Mouse (Mus musculus) ovary, postnatal 10 days (tissue): ENCODE results near the gene Lrrk2.

Experiments
- DNase-seq: peaks from one replicate; pipeline ENCODE4 v3.0.0; 2022; ENCODE audit warnings: low spot score

Lrrk2 gene

DNA sequence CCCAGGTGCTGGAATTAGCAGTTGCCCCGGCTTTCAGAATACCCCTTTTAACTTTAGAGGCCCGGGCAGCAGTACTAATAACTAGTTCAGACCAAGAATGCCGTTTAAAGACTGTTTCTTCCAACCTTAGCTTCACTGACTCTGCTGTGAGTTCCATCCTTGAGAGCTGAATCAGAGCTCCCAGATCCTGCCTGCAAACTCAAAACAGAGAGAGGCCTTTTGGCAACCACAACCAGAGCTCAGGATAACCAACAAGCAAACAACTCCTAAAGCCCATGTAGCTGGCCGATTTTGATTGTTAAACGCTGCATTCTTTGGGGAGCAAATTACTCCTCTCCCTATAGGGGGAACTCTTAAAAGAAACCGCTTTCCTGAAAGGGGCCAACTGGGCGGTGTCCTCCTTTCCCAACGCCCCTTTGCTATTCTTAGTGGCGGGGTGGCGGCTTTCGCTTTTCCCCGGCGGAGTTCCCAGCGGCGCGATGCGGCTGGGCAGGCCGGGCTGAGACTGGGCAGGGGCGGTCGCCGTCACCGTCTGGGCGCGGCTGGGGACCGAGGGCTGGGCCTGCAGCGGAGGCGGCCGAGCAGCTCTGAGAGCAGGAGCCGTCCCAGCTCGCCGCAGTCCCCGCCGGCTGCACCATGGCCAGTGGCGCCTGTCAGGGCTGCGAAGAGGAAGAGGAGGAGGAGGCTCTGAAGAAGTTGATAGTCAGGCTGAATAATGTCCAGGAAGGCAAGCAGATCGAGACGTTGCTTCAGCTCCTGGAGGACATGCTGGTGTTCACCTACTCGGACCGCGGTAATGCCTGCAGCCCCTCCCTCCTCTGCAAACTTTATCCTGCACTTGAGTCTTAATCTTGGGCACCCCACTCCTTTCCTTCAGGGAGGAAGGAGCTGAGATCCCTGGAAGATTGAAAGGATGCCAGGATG is at the start of gene Lrrk2:
Lrrk2 (plus strand) TSS at position 531 of the 924 bp plus-strand sequence.
- peak; percentile 74 for DNase-seq

DNA sequence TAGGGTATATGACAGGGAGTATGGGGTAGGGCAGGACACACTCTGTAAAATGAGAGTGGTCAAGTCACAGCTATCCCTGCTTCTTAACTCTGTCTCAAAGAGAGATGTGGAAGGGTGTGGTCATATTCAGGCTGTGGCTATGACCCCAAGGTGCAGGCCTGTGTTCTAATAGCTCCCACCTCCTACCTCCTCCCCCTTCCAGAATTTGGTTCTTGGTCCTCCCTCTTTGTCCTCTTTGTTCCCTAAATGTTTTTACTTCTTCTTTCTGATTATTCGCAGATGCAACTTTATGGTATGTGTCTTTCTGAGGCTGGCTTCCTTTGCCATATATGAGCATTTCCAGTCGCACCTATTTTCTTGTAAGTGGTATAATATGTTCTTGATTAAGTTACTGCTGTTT is 48.5 kb upstream of the Lrrk2 start:
- DNase-seq: no peak

GRCm38 (mm10) chr15:91629137-91629536 is 43.8 kb upstream of the Lrrk2 start:
- DNase-seq: no peak

- DNase-seq: no peak
Measured at GRCm38 (mm10) chr15:91632473-91632872, 40.5 kb upstream of the Lrrk2 start.

GRCm38 (mm10) chr15:91633051-91633450 is 39.9 kb upstream of the Lrrk2 start:
- DNase-seq: no peak

GRCm38 (mm10) chr15:91633806-91634205 is 39.2 kb upstream of the Lrrk2 start:
- no peak for DNase-seq

DNA sequence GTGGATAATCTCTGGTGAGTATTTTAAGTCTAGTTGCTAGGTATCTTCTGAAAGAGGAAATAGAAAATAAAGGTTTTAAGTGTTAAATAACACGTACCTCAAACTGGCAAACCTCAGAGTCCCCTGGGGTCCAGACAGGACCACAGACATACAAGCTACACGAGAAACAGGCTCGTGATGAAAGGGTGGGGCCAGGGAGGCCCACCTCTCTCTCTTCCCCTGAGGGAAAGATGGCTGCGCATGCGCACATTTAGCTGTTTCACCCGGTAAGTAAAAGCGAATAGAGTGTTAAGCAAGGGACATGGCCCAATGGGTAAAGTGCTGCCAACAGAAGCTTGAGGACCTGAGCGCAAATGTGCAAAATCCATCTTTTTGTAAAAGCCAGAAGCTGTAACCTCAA is 38.7 kb upstream of the Lrrk2 start:
- DNase-seq: no peak

- DNase-seq: no peak
Measured at GRCm38 (mm10) chr15:91641631-91642030, 31.3 kb upstream of the Lrrk2 start.

GRCm38 (mm10) chr15:91642682-91643306 is 30.2 kb upstream of the Lrrk2 start:
- no peak for DNase-seq

DNA sequence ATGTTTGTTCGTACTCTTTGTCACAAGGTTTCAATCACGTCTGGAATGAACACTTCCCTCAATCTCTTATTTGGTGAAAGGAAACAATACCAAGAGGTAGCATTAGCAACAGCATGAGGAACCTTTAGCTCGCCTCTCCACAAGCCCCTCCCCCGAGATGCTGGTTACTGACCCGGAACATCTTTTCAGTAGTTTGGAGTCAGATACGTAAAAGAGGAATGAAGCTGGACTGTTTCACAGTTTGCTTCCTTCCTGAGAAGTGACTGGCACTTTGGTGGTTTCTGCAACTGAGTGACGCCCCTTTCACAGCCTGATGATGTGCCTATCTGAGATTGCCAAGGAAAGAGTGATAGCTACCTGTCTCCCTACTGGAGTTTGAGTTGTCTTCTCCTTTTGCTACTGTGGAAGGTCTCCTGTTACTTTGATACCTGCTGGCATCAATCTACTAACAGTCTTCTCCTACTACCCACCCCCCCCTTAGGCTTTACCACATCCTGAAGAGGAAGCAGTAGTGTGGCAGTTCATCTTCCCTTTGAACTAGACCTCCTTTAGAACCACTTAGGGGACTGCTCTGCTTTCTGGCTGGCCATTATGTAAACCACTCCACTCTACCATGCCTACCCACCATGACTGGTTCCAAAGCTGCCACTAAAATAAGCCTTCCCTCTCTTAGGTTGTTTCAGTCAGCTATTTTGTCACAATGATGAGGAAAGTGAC is 29.2 kb upstream of the Lrrk2 start:
- no peak for DNase-seq

GRCm38 (mm10) chr15:91650270-91650669 is 22.7 kb upstream of the Lrrk2 start:
- no peak for DNase-seq

- no peak for DNase-seq
Measured at GRCm38 (mm10) chr15:91651493-91651892, 21.5 kb upstream of the Lrrk2 start.

DNA sequence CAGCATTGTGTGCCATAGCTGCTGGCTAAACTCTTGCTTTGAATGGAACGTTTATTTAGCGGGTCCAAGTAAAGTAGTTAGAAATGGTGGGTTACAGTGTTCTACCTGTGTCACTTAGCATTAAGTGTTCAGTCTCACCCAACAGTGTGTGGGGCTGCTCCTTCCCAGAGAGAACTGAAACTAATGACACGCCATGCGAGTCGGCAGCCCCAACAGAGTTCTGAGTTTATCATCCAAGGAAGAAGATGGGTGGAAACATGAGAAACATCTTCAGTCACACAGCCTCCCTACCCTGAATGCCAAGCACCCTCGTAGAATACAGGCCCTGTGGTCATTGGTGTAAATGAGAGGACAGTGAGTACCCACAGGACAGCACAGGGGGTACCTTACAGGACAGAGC is 14.7 kb upstream of the Lrrk2 start:
- no peak for DNase-seq

DNA sequence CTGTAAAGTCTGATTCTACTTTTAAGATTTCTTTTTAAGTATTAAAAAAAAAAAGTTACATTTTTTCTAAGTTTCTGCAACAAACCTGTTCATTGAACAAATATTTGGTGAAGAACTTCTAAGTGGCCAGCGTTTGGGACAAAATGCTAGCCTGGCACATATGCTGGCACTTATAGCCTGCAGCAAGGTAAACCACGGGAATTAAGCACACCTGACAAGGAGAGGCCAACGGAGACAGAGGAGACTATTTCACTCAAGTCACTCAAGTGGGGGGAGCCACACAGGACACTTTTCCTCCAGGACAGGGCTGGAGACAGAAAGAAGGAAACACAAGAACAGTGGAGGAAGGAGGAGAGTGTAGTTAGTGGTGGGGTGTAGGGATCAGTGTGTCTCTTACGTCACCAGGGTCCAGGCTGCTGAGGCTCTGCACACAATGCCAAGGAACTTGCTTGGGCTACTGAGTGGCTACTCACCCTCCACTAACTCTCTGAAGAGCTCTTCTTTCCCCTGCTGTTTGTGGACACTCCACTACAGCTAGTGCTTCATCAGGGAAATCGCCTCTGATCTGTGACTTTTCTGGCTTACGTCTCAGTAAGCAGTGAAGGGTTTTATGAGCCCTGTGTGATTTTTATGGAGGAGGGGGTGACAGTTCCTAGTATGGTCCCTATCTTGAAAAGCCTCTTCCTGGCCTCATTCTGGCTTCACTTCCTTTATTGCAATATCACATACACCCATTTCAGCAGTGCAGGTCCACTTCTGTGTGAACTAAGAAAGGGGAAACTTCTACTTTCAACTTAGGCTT is 12.5 kb upstream of the Lrrk2 start:
- no peak for DNase-seq

DNA sequence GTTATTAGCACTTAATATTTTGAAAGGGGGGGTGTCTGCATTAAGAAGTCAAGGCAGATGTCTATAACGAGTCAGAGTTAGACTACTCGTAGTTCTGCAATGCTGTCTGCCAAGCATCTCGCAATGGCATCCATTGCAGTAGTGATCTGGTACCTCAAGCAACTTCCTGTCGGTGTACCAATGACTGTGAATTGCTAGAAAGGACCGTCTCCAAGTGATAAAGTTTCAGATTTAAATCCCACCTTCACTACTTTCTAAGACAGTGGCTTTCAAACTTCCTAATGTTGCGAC is 12.0 kb upstream of the Lrrk2 start:
- DNase-seq: no peak

GRCm38 (mm10) chr15:91664586-91665132 is 8.3 kb upstream of the Lrrk2 start:
- no peak for DNase-seq

DNA sequence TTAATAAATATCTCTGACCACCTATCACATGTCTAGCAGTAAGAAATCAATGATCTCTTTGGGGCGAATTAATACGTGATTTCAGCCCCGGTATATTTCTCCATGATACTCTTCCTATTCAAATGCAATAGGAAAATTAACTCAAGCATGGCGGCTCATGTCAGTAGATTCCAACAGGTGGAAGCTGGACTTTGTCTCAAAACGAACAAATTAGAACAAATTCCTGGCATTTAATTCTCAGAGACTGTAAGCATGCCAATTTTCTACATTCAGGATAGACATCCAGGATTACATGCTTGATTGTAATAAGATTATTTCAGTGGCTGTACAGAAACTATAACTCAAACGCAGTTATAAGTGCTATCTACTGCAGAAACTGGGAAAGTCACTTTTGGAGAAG is 7.4 kb upstream of the Lrrk2 start:
- no peak for DNase-seq

GRCm38 (mm10) chr15:91671216-91671615 is 1.8 kb upstream of the Lrrk2 start:
- DNase-seq: no peak

GRCm38 (mm10) chr15:91671987-91672386 is 988 bp upstream of the Lrrk2 start:
- no peak for DNase-seq

- peak; percentile 1 for DNase-seq
Measured at GRCm38 (mm10) chr15:91673569-91673905, 562 bp downstream of the Lrrk2 start.

DNA sequence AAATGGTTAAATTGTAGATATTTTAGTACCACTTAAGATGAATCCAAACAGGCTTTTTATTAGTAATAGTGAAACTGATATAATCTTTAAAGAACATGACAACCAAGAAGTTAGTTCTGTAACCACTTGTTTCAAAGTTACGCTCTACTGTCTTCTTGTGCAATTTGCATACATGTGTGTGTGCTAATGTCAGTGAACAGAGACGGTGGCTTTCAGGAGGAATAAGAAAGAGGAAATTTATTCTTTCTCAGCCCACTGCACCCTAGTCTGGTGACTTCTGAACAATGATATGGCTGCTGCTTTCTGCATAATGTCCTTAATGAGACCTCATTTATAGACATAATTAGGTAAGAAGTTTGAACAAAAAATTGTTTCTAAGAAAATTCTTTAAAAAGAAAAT is 7.1 kb downstream of the Lrrk2 start:
- no peak for DNase-seq
